Mouse (Mus musculus) MEL-GATA-1-ER (cell line): ENCODE data around the gene Exosc6.
"Not testable (repeated sequence)": the region's sequence is repeated elsewhere in the genome, so short reads cannot be mapped to it uniquely, and the experiment has no call there.

Experiments used
- DNase-seq: peaks from one replicate; pipeline ENCODE4 v3.0.0-alpha.2; 2012; ENCODE audit warnings: low read depth; ENCODE audit errors: extremely low read depth

Exosc6 gene

GRCm38 (mm10) chr8:111058946-111059572 lies 2.9 kb downstream of the Exosc6 start:
- DNase-seq = peak; percentile 62

GRCm38 (mm10) chr8:111061688-111062071 lies 5.5 kb downstream of the Exosc6 start:
- no peak for DNase-seq

GRCm38 (mm10) chr8:111062072-111062757 lies 6.1 kb downstream of the Exosc6 start:
- DNase-seq = peak; percentile 76

DNA sequence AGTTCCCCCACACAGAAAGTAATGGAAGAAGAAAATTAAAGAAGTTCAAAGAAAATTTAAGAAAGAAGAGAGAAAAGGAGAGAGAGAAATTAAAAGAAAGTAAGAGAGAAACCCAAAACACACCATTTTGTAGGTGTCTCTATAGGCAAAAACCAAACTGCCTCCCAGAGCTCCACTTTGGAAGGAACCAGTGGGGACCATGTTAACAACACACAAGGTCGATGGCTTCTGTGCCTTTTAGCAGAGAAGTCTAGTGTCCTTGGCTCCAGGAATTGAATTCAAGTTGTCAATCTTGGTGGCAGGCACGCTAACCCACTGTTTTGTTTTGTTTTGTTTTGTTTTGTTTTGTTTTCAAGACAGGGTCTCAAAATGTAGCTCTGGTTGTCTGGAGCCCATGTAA lies 6.8 kb downstream of the Exosc6 start:
- no peak for DNase-seq

GRCm38 (mm10) chr8:111066308-111066707 lies 10.2 kb downstream of the Exosc6 start:
- DNase-seq = no peak

- DNase-seq = no peak
These were observed 11.3 kb downstream of the Exosc6 start for GRCm38 (mm10) chr8:111067439-111067838.

GRCm38 (mm10) chr8:111068660-111069059 lies 12.5 kb downstream of the Exosc6 start:
- not testable (repeated sequence) for DNase-seq

- no peak for DNase-seq
These were observed 19.8 kb downstream of the Exosc6 start for GRCm38 (mm10) chr8:111075926-111076325.

DNA sequence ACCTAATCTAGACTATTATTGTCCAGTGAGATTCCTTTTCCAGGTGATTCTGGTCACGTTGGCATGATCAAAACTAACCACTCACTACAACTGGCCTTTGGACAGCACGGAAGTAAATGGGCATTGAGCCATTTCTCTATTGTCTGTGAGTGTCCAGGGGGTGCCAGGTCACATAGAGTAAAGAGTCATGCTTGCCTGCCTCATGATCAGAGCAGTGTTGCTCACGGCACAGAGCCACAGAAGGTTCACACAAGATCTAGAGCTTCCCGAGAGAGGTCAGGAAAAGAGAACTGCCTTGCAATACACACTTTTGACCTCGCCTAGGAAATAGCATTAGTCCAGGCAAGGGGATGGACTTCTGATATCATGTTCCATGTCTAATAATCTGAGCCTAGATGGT lies 23.3 kb downstream of the Exosc6 start:
- no peak for DNase-seq

DNA sequence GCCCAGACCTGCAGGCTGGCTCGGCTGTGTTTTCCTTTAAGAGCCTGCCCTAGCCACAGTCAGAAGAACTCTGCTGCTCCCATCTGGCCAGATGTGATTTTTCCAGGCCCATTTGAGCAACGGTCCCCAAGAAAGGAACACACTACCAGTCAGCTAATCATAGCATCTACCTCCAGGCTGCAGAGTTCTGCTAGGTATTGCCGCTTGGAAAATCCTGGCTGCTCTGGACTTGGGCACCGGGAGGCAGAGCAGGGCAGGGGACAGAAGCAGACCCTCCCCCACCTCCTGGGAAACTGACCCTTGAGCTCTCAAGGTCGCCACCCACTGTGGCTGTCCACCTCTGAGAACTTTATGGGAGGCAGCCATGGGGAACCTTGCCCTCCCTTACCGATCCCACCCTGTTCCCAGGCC lies 23.7 kb downstream of the Exosc6 start:
- no peak for DNase-seq

DNA sequence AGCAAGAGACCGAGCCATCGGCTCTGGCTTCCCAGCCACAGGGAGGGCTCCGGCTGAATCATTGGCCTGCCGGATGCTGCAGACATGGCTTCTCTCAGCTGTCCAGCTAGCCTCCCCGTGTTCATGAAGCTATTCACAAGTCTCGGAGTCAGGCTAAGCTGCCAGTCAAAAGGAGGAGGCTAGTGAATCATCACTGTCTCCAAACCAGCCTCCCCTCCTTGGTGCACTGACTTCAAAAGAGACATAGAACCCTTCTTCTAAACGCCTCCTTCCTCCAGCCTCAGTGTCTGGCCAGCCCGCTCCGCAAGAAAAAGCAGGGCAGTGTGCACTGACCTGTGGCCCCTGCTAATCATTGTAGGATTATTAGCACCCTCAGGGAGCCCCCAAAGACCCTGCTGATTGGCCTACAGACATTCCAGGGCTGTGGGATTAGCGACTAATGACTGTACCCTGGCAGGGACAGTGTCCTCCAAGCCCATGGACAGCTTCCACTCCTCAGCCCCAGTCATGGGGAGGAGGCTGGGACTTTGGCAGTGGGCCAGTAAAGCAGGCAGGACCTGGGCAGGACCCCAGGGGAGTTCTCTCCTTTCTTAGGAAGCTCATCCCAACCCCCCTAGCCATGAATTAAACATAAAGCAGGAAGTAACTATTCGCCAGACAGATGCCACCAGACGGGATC lies 25.6 kb downstream of the Exosc6 start:
- DNase-seq = no peak

GRCm38 (mm10) chr8:111083936-111084335 lies 27.8 kb downstream of the Exosc6 start:
- DNase-seq = not testable (repeated sequence)

GRCm38 (mm10) chr8:111090126-111090525 lies 34.0 kb downstream of the Exosc6 start:
- DNase-seq = peak; percentile 62

- no peak for DNase-seq
These were observed 35.6 kb downstream of the Exosc6 start for GRCm38 (mm10) chr8:111091706-111092105.

DNA sequence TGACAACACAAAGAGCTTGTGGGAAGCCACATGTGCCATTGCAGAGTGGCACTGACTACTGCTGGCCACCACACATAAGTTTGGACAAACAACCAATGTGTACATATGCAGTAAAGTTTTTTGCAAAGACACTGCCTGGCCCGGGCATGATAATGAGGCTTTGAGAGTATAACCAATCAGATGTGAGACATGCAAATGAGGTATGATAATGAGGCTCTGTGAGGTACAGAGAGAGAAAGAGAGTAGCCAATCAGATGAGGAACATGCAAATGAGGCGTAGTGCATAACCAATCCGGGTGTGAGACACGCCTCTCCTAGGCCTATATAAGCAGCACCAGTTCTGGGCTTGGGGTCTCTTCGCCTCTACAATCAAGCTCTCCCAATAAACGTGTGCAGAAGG lies 36.2 kb downstream of the Exosc6 start, which contains the start of gene Clec18a:
Gene Clec18a, minus strand, starts transcription at position 101 of the 400 bp plus-strand sequence.
- DNase-seq = not testable (repeated sequence)

DNA sequence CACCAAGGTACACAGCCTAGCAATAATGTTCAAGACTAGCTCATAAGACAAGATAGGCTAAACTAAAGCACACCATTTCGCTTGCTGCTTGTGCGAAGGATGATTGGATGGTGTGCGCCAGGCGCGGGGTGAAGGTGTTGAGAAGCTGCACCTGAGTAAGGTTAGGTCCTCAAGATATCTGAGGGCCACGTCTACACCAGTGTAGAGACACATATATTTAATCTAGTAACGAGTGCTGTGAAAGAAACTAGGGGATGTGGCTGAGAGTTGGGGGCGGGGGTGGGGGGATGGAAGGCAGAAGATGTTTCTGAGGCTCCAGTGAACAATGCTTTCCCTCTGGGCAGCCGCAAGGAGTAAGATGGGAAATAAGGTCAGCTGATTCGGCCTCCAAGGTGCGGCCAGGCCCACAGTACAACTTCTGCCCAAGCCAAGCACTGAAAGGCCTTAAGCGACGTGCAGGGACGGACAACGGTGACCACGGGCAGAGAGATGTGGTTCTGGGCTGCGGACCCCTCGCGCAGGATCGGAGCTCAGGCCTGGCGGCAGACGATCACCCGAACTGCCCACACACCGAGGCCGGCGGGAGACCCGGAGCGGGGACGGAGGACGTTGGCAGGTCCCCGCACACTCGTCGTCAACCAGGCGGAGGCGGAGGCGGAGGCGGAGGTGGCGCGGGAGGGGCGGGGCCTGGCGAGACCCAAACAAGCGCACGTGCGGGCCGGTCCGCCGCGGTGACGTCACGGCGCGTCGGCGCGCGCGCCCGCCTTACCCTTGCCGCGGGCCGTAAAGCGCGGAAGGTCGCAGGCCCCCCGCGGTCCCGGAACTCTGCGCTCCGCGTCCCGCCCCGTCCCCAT lies 38.0 kb downstream of the Exosc6 start, which contains the start of gene Pdpr:
Gene Pdpr, plus strand, starts transcription at position 766 of the 854 bp plus-strand sequence.
- peak; percentile 37 for DNase-seq

DNA sequence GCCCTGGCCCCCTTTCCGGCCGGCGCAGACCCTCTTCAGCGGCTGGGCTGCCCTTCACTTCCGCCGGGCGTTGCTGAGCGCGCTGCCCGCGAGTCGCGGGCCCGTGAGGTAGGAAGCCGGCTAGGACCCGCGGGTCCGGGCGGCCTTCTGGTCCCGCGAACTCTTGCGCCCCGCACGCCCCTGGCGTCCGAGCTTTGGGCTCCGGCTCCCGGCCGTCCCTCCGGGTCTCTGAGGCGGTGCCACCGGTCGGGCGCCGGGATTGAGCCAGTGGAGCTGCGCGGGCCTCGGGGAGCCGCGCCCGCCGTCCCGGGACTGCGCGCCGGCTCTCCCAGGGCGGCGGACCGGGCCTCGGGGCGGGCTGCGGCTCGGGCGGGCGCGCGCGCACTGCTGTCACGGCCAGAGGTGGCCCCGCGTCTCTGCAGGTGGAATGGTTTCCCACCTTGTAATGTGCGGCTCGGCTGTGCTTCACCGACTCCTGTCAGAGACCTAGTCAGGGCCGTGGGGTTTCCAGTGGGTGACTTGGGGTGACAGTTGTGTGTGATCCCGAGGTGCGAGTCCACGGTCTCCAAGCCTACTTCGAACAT lies 38.7 kb downstream of the Exosc6 start:
- DNase-seq = peak; percentile 6
